Mouse (Mus musculus) forebrain, embryonic 10.5 days (tissue): ENCODE measurements around the gene Tmem138. TPM values are rescaled to one million over a fixed set of nuclear protein-coding genes. Genes with fewer than 3 reads are reported as not detected.

Experiments used
- DNase-seq: peaks from one replicate; pipeline ENCODE4 v3.0.0-alpha.2; 2017; ENCODE audit warnings: low spot score; ENCODE audit errors: extremely low spot score
- H3K27ac ChIP-seq: fragments of 300-500 bp; sonication (generic); 2 replicates; pipeline ENCODE4 v1.5.1; 2016; ENCODE audit warnings: mild to moderate bottlenecking
- H3K27me3 ChIP-seq: fragments of 300-500 bp; sonication (generic); 2 replicates; pipeline ENCODE4 v1.6.1; 2016; ENCODE audit warnings: mild to moderate bottlenecking; ENCODE audit not compliant: poor library complexity, severe bottlenecking
- H3K36me3 ChIP-seq: fragments of 300-500 bp; sonication (generic); replicated peaks from 2 replicates; pipeline ENCODE4 v1.6.1; 2016; ENCODE audit warnings: mild to moderate bottlenecking, moderate library complexity
- H3K4me1 ChIP-seq: fragments of 300-500 bp; sonication (generic); 2 replicates; pipeline ENCODE4 v1.6.1; 2016
- H3K4me3 ChIP-seq: fragments of 300-500 bp; sonication (generic); 2 replicates; pipeline ENCODE4 v1.5.1; 2016; ENCODE audit warnings: mild to moderate bottlenecking, moderate library complexity
- H3K9me3 ChIP-seq: fragments of 300-500 bp; sonication (generic); 2 replicates; pipeline ENCODE4 v1.6.1; 2016; ENCODE audit warnings: mild to moderate bottlenecking, moderate library complexity
- WGBS: fragments of 180-500 bp; shearing (Covaris S2); methylation state at CpG from one replicate; pipeline ENCODE4 v1.1.7; 2016; 5-methylcytosine and 5-hydroxymethylcytosine counted together
- polyA plus RNA-seq: library from polyadenylated mRNA; unstranded; fragments of >200 nt; fragmentation: Nextera tagmentation; extraction: Ambion mirVana; gene quantifications from 2 replicates; pipeline ENCODE4 v1.2.1, GENCODE M21; 2016

The Tmem138 gene
- 62.4 and 66.2 TPM in 2 replicates for polyA plus RNA-seq

- peak within 1 kb of the TSS; percentile 72 for H3K4me3 ChIP-seq
- WGBS, result under 1% methylated on average over 44 of the region's 44 CpGs
- H3K27ac ChIP-seq, result peak within 1 kb of the TSS; percentile 95
- no peaks in the 10 kb centered on the region for H3K27me3 ChIP-seq
- H3K36me3 ChIP-seq, result peaks cover 35% of the 10 kb centered on the region
- peak; percentile 93 for DNase-seq
- H3K4me1 ChIP-seq, result peaks cover 30% of the 10 kb centered on the region
- H3K9me3 ChIP-seq, result no peaks in the 10 kb centered on the region
These were observed at the start of gene Tmem138, which contains the start of gene Cyb561a3 for GRCm38 (mm10) chr19:10576690-10577561. Tmem138 (minus strand) TSS chr19:10577362. Cyb561a3 (plus strand) TSS chr19:10577172.

GRCm38 (mm10) chr19:10608573-10609240, 31.5 kb upstream of the Tmem138 start:
- Histone ChIP-seq H3K27me3 (no peaks in the 10 kb centered on the region), H3K36me3 (peaks cover 71% of the 10 kb centered on the region), H3K27ac (no peak overlapping the region), H3K9me3 (no peaks in the 10 kb centered on the region), H3K4me3 (no peak overlapping the region), H3K4me1 (peaks cover 37% of the 10 kb centered on the region)
- 94% methylated on average over 5 of the region's 5 CpGs for WGBS
- no peak for DNase-seq

- Histone ChIP-seq H3K9me3 (no peaks in the 10 kb centered on the region), H3K27ac (peak overlapping the region; percentile 96), H3K36me3 (peaks cover 44% of the 10 kb centered on the region), H3K4me1 (peaks cover 54% of the 10 kb centered on the region), H3K4me3 (peak overlapping the region; percentile 98), H3K27me3 (no peaks in the 10 kb centered on the region)
- 7% methylated on average over 20 of the region's 20 CpGs for WGBS
- peak; percentile 34 for DNase-seq
These were observed 28.9 kb upstream of the Tmem138 start for GRCm38 (mm10) chr19:10605901-10606622.

- under 1% methylated on average over 49 of the region's 49 CpGs for WGBS
- H3K27me3 ChIP-seq, result no peaks in the 10 kb centered on the region
- H3K27ac ChIP-seq, result peak within 1 kb of the TSS; percentile 96
- no peaks in the 10 kb centered on the region for H3K9me3 ChIP-seq
- peak within 1 kb of the TSS; percentile 98 for H3K4me3 ChIP-seq
- H3K4me1 ChIP-seq, result peaks cover 54% of the 10 kb centered on the region
- peak; percentile 99 for DNase-seq
- peaks cover 40% of the 10 kb centered on the region for H3K36me3 ChIP-seq
These were observed 28.2 kb upstream of the Tmem138 start, which contains the start of the genes Ddb1 and Tkfc for GRCm38 (mm10) chr19:10605293-10605900. Ddb1 (plus strand) TSS chr19:10605327. Tkfc (minus strand) TSS chr19:10605654.

GRCm38 (mm10) chr19:10604534-10604933, 27.4 kb upstream of the Tmem138 start:
- H3K36me3 ChIP-seq, result peaks cover 40% of the 10 kb centered on the region
- H3K4me1 ChIP-seq, result peaks cover 54% of the 10 kb centered on the region
- H3K9me3 ChIP-seq, result no peaks in the 10 kb centered on the region
- WGBS, result 63% methylated on average over 3 of the region's 3 CpGs
- H3K27me3 ChIP-seq, result no peaks in the 10 kb centered on the region
- H3K4me3 ChIP-seq, result peak overlapping the region; percentile 98
- H3K27ac ChIP-seq, result peak overlapping the region; percentile 96
- DNase-seq, result no peak

- WGBS, result 90% methylated on average over 18 of the region's 18 CpGs
- no peaks in the 10 kb centered on the region for H3K27me3 ChIP-seq
- H3K36me3 ChIP-seq, result peaks cover 40% of the 10 kb centered on the region
- DNase-seq, result no peak
- H3K27ac ChIP-seq, result peak overlapping the region; percentile 96
- peak overlapping the region; percentile 98 for H3K4me3 ChIP-seq
- peaks cover 54% of the 10 kb centered on the region for H3K4me1 ChIP-seq
- H3K9me3 ChIP-seq, result no peaks in the 10 kb centered on the region
These were observed 26.7 kb upstream of the Tmem138 start for GRCm38 (mm10) chr19:10603660-10604523.

GRCm38 (mm10) chr19:10602787-10603186, 25.6 kb upstream of the Tmem138 start:
- WGBS, result 3% methylated on average over 9 of the region's 9 CpGs
- Histone ChIP-seq H3K9me3 (no peaks in the 10 kb centered on the region), H3K27me3 (no peaks in the 10 kb centered on the region), H3K27ac (peak overlapping the region; percentile 96), H3K4me1 (peaks cover 49% of the 10 kb centered on the region), H3K36me3 (peaks cover 39% of the 10 kb centered on the region), H3K4me3 (peak overlapping the region; percentile 50)
- peak; percentile 84 for DNase-seq

GRCm38 (mm10) chr19:10602247-10602769, 25.1 kb upstream of the Tmem138 start:
- DNase-seq, result no peak
- Histone ChIP-seq H3K4me3 (peak overlapping the region; percentile 50), H3K27ac (peak overlapping the region; percentile 96), H3K4me1 (peaks cover 46% of the 10 kb centered on the region), H3K36me3 (peaks cover 37% of the 10 kb centered on the region), H3K27me3 (no peaks in the 10 kb centered on the region), H3K9me3 (no peaks in the 10 kb centered on the region)
- 12% methylated on average over 6 of the region's 6 CpGs for WGBS

- 97% methylated on average over 2 of the region's 2 CpGs for WGBS
- Histone ChIP-seq H3K36me3 (peaks cover 57% of the 10 kb centered on the region), H3K27me3 (no peaks in the 10 kb centered on the region), H3K9me3 (no peaks in the 10 kb centered on the region), H3K4me3 (no peak overlapping the region), H3K27ac (no peak overlapping the region), H3K4me1 (peaks cover 26% of the 10 kb centered on the region)
- DNase-seq, result no peak
These were observed 22.5 kb upstream of the Tmem138 start for GRCm38 (mm10) chr19:10599648-10600047.

- Histone ChIP-seq H3K9me3 (no peaks in the 10 kb centered on the region), H3K4me3 (no peak overlapping the region), H3K36me3 (peaks cover 71% of the 10 kb centered on the region), H3K4me1 (peaks cover 11% of the 10 kb centered on the region), H3K27me3 (no peaks in the 10 kb centered on the region), H3K27ac (no peak overlapping the region)
- DNase-seq, result no peak
- WGBS, result 45% methylated on average over 3 of the region's 3 CpGs
These were observed 21.0 kb upstream of the Tmem138 start for GRCm38 (mm10) chr19:10598188-10598587.

- WGBS, result 94% methylated on average over 6 of the region's 6 CpGs
- Histone ChIP-seq H3K4me3 (no peak overlapping the region), H3K36me3 (peaks cover 63% of the 10 kb centered on the region)
These were observed 14.7 kb upstream of the Tmem138 start for GRCm38 (mm10) chr19:10591659-10592377.

More at GRCm38 (mm10) chr19:10591659-10592377, 14.7 kb upstream of the Tmem138 start:
- DNase-seq, result no peak
- Histone ChIP-seq H3K4me1 (peaks cover 11% of the 10 kb centered on the region), H3K9me3 (no peaks in the 10 kb centered on the region), H3K27me3 (no peaks in the 10 kb centered on the region), H3K27ac (no peak overlapping the region)
